Mouse (Mus musculus): Measurements from ENCODE around the gene Vsig2. TPM values are rescaled to one million over a fixed set of nuclear protein-coding genes. Genes with fewer than 3 reads are reported as not detected.

The Vsig2 gene
- polyA plus RNA-seq, 1 experiment from 2014 or later: 0.58 TPM

- no peaks in the 10 kb centered on the region for H3K9me3 ChIP-seq
- no peak overlapping the region for H3K27ac ChIP-seq
- peaks cover 13% of the 10 kb centered on the region for H3K4me1 ChIP-seq
- no peaks in the 10 kb centered on the region for H3K36me3 ChIP-seq
- H3K4me2 ChIP-seq (replicated peaks): no peak overlapping the region
- no peak for ATAC-seq (ENCODE audit: low FRiP score, low read depth)
- no peak overlapping the region for H3K4me3 ChIP-seq
- 90% methylated on average over 1 of the region's 1 CpGs for WGBS
- no peak overlapping the region for H3K9ac ChIP-seq
- peaks cover 63% of the 10 kb centered on the region for H3K27me3 ChIP-seq (replicated peaks)
Measured at GRCm38 (mm10) chr9:37554279-37554678, 15.2 kb downstream of the Vsig2 start.

DNA sequence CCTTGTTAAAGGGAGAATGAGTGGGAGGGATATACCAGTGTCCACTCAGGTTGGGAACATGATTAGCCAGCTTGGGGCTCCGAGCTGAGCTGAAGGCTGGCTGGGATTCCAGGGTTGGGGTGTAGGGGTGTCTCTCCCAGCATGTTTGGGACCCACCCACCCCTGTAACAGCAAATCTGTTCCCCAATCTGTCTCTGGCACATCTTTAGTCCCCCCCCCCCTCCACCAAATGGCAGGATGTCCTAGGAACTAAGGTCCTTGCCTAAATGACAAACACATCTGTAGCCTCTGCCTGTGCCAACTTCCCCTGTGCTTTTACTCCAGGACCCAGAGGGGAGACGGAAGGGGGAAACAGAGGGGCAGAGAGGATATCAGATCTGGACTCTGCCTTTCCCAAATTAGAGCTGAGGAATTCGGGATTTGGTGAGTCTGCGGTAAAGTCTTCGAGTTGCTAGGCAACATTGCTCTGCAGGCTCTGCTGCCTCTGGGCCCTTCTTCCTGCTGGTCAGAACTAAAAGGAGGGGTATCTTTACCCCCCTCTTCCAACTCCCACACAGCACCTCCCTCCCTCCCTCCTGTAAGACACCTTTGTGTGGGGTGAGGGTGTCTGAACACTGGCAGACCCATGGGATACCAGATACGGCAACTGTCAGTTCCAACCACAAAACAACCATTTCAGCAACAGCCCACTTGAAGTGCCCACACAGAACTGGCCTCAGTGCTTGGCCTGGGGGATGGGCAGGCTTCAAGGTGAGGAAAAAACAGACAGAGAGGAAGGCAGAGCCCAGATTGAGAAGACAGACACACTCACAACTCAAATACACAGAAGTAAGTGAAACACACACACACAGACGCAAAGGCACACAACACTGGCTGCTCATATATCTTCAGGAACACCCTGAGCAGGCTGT lies 16.0 kb downstream of the Vsig2 start, which contains the start of gene Siae:
TSS of gene Siae (plus strand) at position 861 of the 911 bp plus-strand sequence.
- no peak within 1 kb of the TSS for H3K4me2 ChIP-seq (replicated peaks)
- H3K9me3 ChIP-seq: no peaks in the 10 kb centered on the region
- peaks cover 56% of the 10 kb centered on the region for H3K27me3 ChIP-seq (replicated peaks)
- no peak within 1 kb of the TSS for H3K4me3 ChIP-seq
- no peaks in the 10 kb centered on the region for H3K36me3 ChIP-seq
- H3K4me1 ChIP-seq: peaks cover 13% of the 10 kb centered on the region
- no peak within 1 kb of the TSS for H3K9ac ChIP-seq
- 31% methylated on average over 7 of the region's 7 CpGs for WGBS
- H3K27ac ChIP-seq: no peak within 1 kb of the TSS
- no peak for ATAC-seq (ENCODE audit: low FRiP score, low read depth)

DNA sequence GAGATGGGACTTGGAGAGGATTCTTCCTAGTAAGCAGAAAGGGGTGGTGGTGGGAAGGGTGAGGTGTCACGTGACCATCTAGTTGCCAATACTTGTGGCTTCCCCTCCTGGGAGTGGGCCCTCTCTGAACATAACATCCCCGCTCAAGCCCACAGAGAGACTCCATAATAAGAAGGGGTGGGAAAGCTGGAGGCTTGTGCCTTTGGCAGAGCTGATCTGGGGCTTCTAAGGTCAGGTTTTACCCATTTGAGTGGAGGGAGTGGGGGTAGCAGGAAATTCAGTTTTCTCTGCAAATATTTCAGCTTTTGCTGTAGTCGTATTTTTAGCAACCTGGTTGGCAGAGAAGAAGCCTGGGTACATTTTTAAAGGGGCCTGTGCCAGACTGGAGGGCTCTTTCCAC lies 17.3 kb downstream of the Vsig2 start:
- H3K4me2 ChIP-seq (replicated peaks): no peak overlapping the region
- H3K9ac ChIP-seq: no peak overlapping the region
- H3K4me3 ChIP-seq: no peak overlapping the region
- H3K4me1 ChIP-seq: peaks cover 13% of the 10 kb centered on the region
- no peaks in the 10 kb centered on the region for H3K36me3 ChIP-seq
- H3K27ac ChIP-seq: no peak overlapping the region
- no peak for ATAC-seq (ENCODE audit: low FRiP score, low read depth)
- WGBS: 78% methylated on average over 3 of the region's 3 CpGs
- H3K27me3 ChIP-seq (replicated peaks): peaks cover 45% of the 10 kb centered on the region
- H3K9me3 ChIP-seq: no peaks in the 10 kb centered on the region

- no peak overlapping the region for H3K9ac ChIP-seq
- H3K4me1 ChIP-seq: no peaks in the 10 kb centered on the region
- no peaks in the 10 kb centered on the region for H3K36me3 ChIP-seq
- no peak overlapping the region for H3K4me3 ChIP-seq
- H3K27ac ChIP-seq: no peak overlapping the region
- no peaks in the 10 kb centered on the region for H3K9me3 ChIP-seq
- H3K27me3 ChIP-seq (replicated peaks): peaks cover 5% of the 10 kb centered on the region; the same call in 1 of the 2 replicates
- no peak overlapping the region for H3K4me2 ChIP-seq (replicated peaks)
- ATAC-seq (ENCODE audit: low FRiP score, low read depth): no peak
- 79% methylated on average over 2 of the region's 2 CpGs for WGBS
Measured at GRCm38 (mm10) chr9:37560617-37561016, 21.6 kb downstream of the Vsig2 start.

- Histone ChIP-seq H3K4me2 (replicated peaks) (no peak overlapping the region), H3K9ac (no peak overlapping the region), H3K27ac (no peak overlapping the region), H3K4me1 (0 out of 2 replicates have a peak, but pooled peaks cover 3% of the 10 kb centered on the region), H3K27me3 (replicated peaks) (no peaks in the 10 kb centered on the region), H3K4me3 (no peak overlapping the region), H3K36me3 (no peaks in the 10 kb centered on the region), H3K9me3 (no peaks in the 10 kb centered on the region)
- 50% methylated on average over 1 of the region's 1 CpGs for WGBS
- no peak for ATAC-seq (ENCODE audit: low FRiP score, low read depth)
Measured at GRCm38 (mm10) chr9:37563805-37564204, 24.8 kb downstream of the Vsig2 start.

GRCm38 (mm10) chr9:37567019-37567418 lies 28.0 kb downstream of the Vsig2 start:
- H3K4me2 ChIP-seq (replicated peaks): no peak overlapping the region
- no peak for ATAC-seq (ENCODE audit: low FRiP score, low read depth)
- H3K4me3 ChIP-seq: no peak overlapping the region
- H3K9me3 ChIP-seq: no peaks in the 10 kb centered on the region
- H3K4me1 ChIP-seq: 0 out of 2 replicates have a peak, but pooled peaks cover 3% of the 10 kb centered on the region
- no peaks in the 10 kb centered on the region for H3K36me3 ChIP-seq
- H3K27me3 ChIP-seq (replicated peaks): no peaks in the 10 kb centered on the region
- H3K27ac ChIP-seq: no peak overlapping the region
- 90% methylated on average over 2 of the region's 2 CpGs for WGBS
- no peak overlapping the region for H3K9ac ChIP-seq

DNA sequence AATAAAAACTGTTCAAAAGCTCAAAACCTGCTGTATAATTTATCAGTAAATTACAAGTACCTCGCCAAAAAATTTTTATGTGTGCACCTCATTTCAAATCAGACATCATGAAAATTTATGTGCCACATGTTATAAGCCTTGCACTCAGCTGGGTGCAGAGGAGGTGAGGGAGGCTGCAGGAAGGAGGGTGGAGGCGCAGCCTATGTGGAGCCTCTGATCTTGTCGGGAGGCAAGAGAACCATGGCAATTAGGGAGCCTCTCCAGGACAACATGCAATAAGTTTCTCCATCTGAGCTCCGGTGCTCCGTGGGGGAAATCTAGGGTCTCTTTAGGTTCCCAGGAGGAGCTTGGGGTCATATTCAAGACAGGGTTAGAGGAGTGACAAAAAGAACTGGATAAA lies 28.4 kb downstream of the Vsig2 start:
- H3K4me2 ChIP-seq (replicated peaks): no peak overlapping the region
- H3K36me3 ChIP-seq: no peaks in the 10 kb centered on the region
- H3K9me3 ChIP-seq: no peaks in the 10 kb centered on the region
- WGBS: 36% methylated on average over 5 of the region's 5 CpGs
- H3K9ac ChIP-seq: no peak overlapping the region
- H3K4me1 ChIP-seq: 0 out of 2 replicates have a peak, but pooled peaks cover 3% of the 10 kb centered on the region
- ATAC-seq (ENCODE audit: low FRiP score, low read depth): no peak
- no peaks in the 10 kb centered on the region for H3K27me3 ChIP-seq (replicated peaks)
- no peak overlapping the region for H3K27ac ChIP-seq
- no peak overlapping the region for H3K4me3 ChIP-seq

DNA sequence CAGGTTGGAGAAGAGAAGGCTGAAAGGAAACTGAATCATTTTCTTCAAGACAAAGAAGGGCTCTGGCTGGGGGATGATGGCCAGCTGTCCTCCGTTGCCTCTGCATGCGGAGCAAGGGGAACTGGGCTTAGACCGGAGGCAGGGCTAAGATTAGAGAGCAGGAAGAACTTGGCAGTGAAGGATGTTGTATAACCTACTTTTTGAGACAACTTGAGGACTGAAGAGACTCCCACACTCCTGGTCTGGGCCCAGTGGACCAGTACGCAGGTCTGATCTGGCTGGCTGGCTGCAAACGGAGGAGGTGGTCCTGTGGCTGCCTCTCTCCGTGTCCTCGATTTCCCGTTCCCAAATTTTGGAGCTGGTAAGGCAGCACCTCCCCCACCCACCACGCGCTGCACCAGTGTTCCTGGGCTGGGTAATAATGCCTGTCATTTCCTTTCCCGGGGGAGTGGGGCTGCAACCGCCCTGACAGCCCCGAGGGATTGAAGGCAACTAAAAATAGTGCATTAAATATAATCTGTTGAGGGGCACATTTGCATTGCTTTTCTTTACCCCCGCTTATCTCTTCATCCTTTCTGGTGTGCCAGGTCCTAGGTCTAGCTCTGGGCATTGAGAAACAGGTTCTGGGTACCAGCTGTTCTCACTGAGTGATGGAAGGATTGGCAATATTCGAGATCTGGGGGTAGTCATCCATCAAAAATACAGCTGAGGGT lies 29.0 kb downstream of the Vsig2 start:
- 0 out of 2 replicates have a peak, but pooled peaks cover 3% of the 10 kb centered on the region for H3K4me1 ChIP-seq
- no peaks in the 10 kb centered on the region for H3K27me3 ChIP-seq (replicated peaks)
- no peak overlapping the region for H3K9ac ChIP-seq
- WGBS: 37% methylated on average over 15 of the region's 15 CpGs
- H3K36me3 ChIP-seq: no peaks in the 10 kb centered on the region
- no peaks in the 10 kb centered on the region for H3K9me3 ChIP-seq
- no peak overlapping the region for H3K27ac ChIP-seq
- ATAC-seq (ENCODE audit: low FRiP score, low read depth): no peak
- peak overlapping the region; percentile 32; the same call in 1 of the 2 replicates for H3K4me2 ChIP-seq (replicated peaks)
- no peak overlapping the region for H3K4me3 ChIP-seq

DNA sequence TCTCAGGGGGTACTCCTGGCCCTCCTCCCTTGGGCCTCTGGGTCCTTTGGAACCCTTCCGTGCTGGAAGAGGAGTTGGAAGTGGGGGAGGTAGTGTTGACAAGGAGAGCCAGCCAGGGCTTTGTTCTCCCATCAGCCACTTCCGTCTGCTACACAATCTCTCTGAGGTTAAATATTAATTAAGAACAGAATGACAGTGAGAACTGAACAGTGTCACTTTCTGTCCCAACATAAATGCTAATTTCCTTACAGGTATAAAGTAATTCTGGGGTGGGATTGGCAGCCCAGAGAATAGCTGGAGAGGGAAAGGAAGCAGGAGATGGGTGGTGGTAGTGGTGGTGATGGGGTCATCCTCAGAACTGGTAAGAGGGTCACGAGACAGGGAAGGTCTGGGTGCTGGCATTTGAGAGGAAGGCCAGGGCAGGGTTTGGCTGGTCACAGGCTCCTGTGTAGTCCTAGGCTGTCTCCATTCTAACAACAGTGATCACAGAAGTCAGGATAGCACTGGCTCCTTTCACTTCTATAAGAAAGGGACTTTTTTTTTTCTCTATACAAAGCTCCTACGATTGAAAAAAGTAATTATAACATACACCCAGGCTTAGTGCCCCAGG lies 29.7 kb downstream of the Vsig2 start:
- no peaks in the 10 kb centered on the region for H3K9me3 ChIP-seq
- 0 out of 2 replicates have a peak, but pooled peaks have one; percentile 29 for ATAC-seq (ENCODE audit: low FRiP score, low read depth)
- whole genome bisulfite sequencing: 38% methylated on average over 4 of the region's 4 CpGs
- no peak overlapping the region for H3K9ac ChIP-seq
- H3K4me2 ChIP-seq (replicated peaks): no peak overlapping the region
- no peak overlapping the region for H3K4me3 ChIP-seq
- no peaks in the 10 kb centered on the region for H3K27me3 ChIP-seq (replicated peaks)
- 0 out of 2 replicates have a peak, but pooled peaks cover 3% of the 10 kb centered on the region for H3K4me1 ChIP-seq
- H3K27ac ChIP-seq: no peak overlapping the region
- H3K36me3 ChIP-seq: no peaks in the 10 kb centered on the region

GRCm38 (mm10) chr9:37569231-37569835 lies 30.3 kb downstream of the Vsig2 start:
- H3K36me3 ChIP-seq: no peaks in the 10 kb centered on the region
- 0 out of 2 replicates have a peak, but pooled peaks cover 3% of the 10 kb centered on the region for H3K4me1 ChIP-seq
- 85% methylated on average over 2 of the region's 2 CpGs for WGBS
- no peaks in the 10 kb centered on the region for H3K9me3 ChIP-seq
- H3K4me3 ChIP-seq: no peak overlapping the region
- no peak overlapping the region for H3K9ac ChIP-seq
- H3K4me2 ChIP-seq (replicated peaks): no peak overlapping the region
- H3K27ac ChIP-seq: no peak overlapping the region
- ATAC-seq (ENCODE audit: low FRiP score, low read depth): no peak
- H3K27me3 ChIP-seq (replicated peaks): no peaks in the 10 kb centered on the region

DNA sequence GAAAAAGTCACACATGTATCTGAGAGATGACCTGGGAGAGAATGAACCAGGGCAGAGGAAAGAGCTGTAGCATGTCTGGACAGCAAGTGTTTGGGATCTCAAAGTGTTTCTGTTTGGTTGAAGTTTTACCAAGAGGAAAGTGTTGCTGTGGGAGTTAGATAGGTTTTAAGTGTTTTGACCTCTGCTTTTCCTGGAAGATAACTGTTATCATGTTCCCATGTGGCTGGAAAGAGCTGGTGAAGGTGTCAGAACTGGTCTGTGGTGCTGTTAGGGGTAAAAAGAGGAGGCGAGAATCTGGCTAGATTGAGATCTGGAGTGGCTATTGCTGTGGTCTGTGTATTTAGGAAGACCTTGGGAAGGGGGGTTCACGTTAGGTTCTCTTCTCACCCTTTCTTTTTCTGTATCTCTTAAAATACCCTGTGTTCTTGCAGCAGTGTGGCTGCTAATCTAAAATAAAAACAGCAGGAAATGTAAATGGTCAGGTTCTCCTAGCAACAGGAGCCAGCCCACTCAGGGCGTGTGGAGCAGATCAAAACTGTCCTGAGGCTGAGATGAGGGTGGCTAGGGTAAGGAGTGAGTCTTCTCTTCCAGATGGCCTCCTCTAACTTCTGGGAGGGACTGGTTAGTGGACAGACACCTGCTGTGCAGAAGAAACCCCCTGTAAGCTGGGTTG lies 33.3 kb downstream of the Vsig2 start:
- no peak for ATAC-seq (ENCODE audit: low FRiP score, low read depth)
- WGBS: 66% methylated on average over 3 of the region's 3 CpGs
- no peak overlapping the region for H3K27ac ChIP-seq

More for the DNA sequence above, 33.3 kb downstream of the Vsig2 start:
- Histone ChIP-seq H3K4me3 (no peak overlapping the region), H3K36me3 (no peaks in the 10 kb centered on the region), H3K4me1 (peaks cover 9% of the 10 kb centered on the region), H3K9ac (no peak overlapping the region), H3K4me2 (replicated peaks) (no peak overlapping the region), H3K9me3 (no peaks in the 10 kb centered on the region), H3K27me3 (replicated peaks) (no peaks in the 10 kb centered on the region)
